Mouse (Mus musculus) thymus, adult 2 months (tissue): ENCODE measurements around the gene Slc4a10. TPM values are rescaled to one million over a fixed set of nuclear protein-coding genes. Genes with fewer than 3 reads are reported as not detected.

Source experiments
- DNase-seq: peaks from one replicate; pipeline ENCODE4 v3.0.0; 2021
- H3K27ac ChIP-seq: fragments of 200-500 bp; 2 replicates; pipeline ENCODE4 v1.5.1; 2012; ENCODE audit warnings: low read length, control low read depth; ENCODE audit not compliant: control insufficient read depth, insufficient read depth
- H3K27me3 ChIP-seq: fragments of 200-500 bp; 2 replicates; pipeline ENCODE4 v1.6.1; 2012; ENCODE audit warnings: mild to moderate bottlenecking, low read length, moderate library complexity, mixed read lengths; ENCODE audit not compliant: control insufficient read depth, insufficient read depth
- H3K36me3 ChIP-seq: fragments of 200-500 bp; 2 replicates; pipeline ENCODE4 v1.6.1; 2012; ENCODE audit warnings: mild to moderate bottlenecking, low read length, moderate library complexity; ENCODE audit not compliant: control insufficient read depth, insufficient read depth
- H3K4me1 ChIP-seq: fragments of 200-500 bp; replicated peaks from 2 replicates; pipeline ENCODE4 v1.6.1; 2012; ENCODE audit warnings: low read length; ENCODE audit not compliant: control insufficient read depth, insufficient read depth
- H3K4me3 ChIP-seq: fragments of 200-500 bp; 2 replicates; pipeline ENCODE4 v1.5.1; 2012; ENCODE audit warnings: mild to moderate bottlenecking, low read length, control low read depth, moderate library complexity; ENCODE audit not compliant: control insufficient read depth, insufficient read depth
- CTCF ChIP-seq: fragments of 200-500 bp; IDR thresholded peaks from 2 replicates; pipeline ENCODE4 v1.5.1; 2012; ENCODE audit warnings: mild to moderate bottlenecking, control low read depth, low read length, moderate library complexity, borderline replicate concordance; ENCODE audit not compliant: control insufficient read depth, poor library complexity, insufficient read depth; ENCODE audit errors: extremely low read depth
- POLR2A ChIP-seq: fragments of 200-500 bp; IDR thresholded peaks from 2 replicates; pipeline ENCODE4 v1.6.1; 2012; ENCODE audit warnings: mild to moderate bottlenecking, low read length, control low read depth, moderate library complexity; ENCODE audit not compliant: control insufficient read depth, poor library complexity, insufficient read depth; ENCODE audit errors: extremely low read depth
- WGBS: fragments of 180-500 bp; shearing (Covaris S2); methylation state at CpG from one replicate; pipeline ENCODE4 v1.1.7; 2018; 5-methylcytosine and 5-hydroxymethylcytosine counted together
- polyA plus RNA-seq: library from polyadenylated mRNA; depleted of rRNA; stranded (reverse); fragments of >200 nt; gene quantifications from 2 replicates; pipeline ENCODE4 v1.2.3, GENCODE M21; 2012

Slc4a10 gene
- polyA plus RNA-seq, 1 experiment: 0.13 TPM

- peaks cover 4% of the 10 kb centered on the region for H3K4me1 ChIP-seq
- no peaks in the 10 kb centered on the region for H3K27me3 ChIP-seq
- H3K4me3 ChIP-seq: no peak overlapping the region
- 15% methylated on average over 3 of the region's 3 CpGs for WGBS
- H3K36me3 ChIP-seq: peaks cover 3% of the 10 kb centered on the region
- H3K27ac ChIP-seq: no peak overlapping the region
- DNase-seq: peak; percentile 58
- TF ChIP-seq CTCF (no peak), POLR2A (no peak)
Observed at GRCm38 (mm10) chr2:62352035-62352434, 305.8 kb downstream of the Slc4a10 start.

- peaks cover 4% of the 10 kb centered on the region for H3K4me1 ChIP-seq
- H3K27ac ChIP-seq: no peak overlapping the region
- no peak for TF ChIP-seq POLR2A
- TF ChIP-seq CTCF: no peak
- H3K36me3 ChIP-seq: peaks cover 7% of the 10 kb centered on the region; the same call in 1 of the 2 replicates
- no peak for DNase-seq
- 90% methylated on average over 6 of the region's 6 CpGs for WGBS
- H3K27me3 ChIP-seq: no peaks in the 10 kb centered on the region
- H3K4me3 ChIP-seq: no peak overlapping the region
Observed at GRCm38 (mm10) chr2:62355766-62356165, 309.5 kb downstream of the Slc4a10 start.

- no peak overlapping the region for H3K4me3 ChIP-seq
- TF ChIP-seq POLR2A (no peak), CTCF (no peak)
- no peak overlapping the region for H3K27ac ChIP-seq
- 0 out of 2 replicates have a peak, but pooled peaks cover 2% of the 10 kb centered on the region for H3K4me1 ChIP-seq
- no peak for DNase-seq
- WGBS: 95% methylated on average over 14 of the region's 14 CpGs
- no peaks in the 10 kb centered on the region for H3K27me3 ChIP-seq
- H3K36me3 ChIP-seq: peaks cover 7% of the 10 kb centered on the region; the same call in 1 of the 2 replicates
Observed at GRCm38 (mm10) chr2:62356606-62357005, 310.3 kb downstream of the Slc4a10 start.

GRCm38 (mm10) chr2:62357259-62357658, 311.0 kb downstream of the Slc4a10 start:
- no peak overlapping the region for H3K27ac ChIP-seq
- H3K4me1 ChIP-seq: peaks cover 2% of the 10 kb centered on the region; the same call in 1 of the 2 replicates
- no peak overlapping the region for H3K4me3 ChIP-seq
- H3K36me3 ChIP-seq: peaks cover 7% of the 10 kb centered on the region; the same call in 1 of the 2 replicates
- WGBS: 97% methylated on average over 7 of the region's 7 CpGs
- no peaks in the 10 kb centered on the region for H3K27me3 ChIP-seq
- TF ChIP-seq POLR2A: no peak
- TF ChIP-seq CTCF: no peak
- no peak for DNase-seq

- WGBS: 92% methylated on average over 6 of the region's 6 CpGs
- peaks cover 7% of the 10 kb centered on the region; the same call in 1 of the 2 replicates for H3K36me3 ChIP-seq
Observed at GRCm38 (mm10) chr2:62360872-62361271, 314.6 kb downstream of the Slc4a10 start.

GRCm38 (mm10) chr2:62361514-62361913, 315.3 kb downstream of the Slc4a10 start:
- H3K4me1 ChIP-seq: no peaks in the 10 kb centered on the region; the same call in 1 of the 2 replicates
- 77% methylated on average over 3 of the region's 3 CpGs for WGBS
- no peak overlapping the region for H3K4me3 ChIP-seq
- H3K27me3 ChIP-seq: no peaks in the 10 kb centered on the region
- DNase-seq: no peak
- peaks cover 7% of the 10 kb centered on the region; the same call in 1 of the 2 replicates for H3K36me3 ChIP-seq
- TF ChIP-seq POLR2A (no peak), CTCF (no peak)
- no peak overlapping the region for H3K27ac ChIP-seq

More at GRCm38 (mm10) chr2:62360872-62361271, 314.6 kb downstream of the Slc4a10 start:
- Histone ChIP-seq H3K27me3 (no peaks in the 10 kb centered on the region), H3K4me3 (no peak overlapping the region), H3K4me1 (no peaks in the 10 kb centered on the region; the same call in 1 of the 2 replicates), H3K27ac (no peak overlapping the region)
- no peak for DNase-seq
- TF ChIP-seq CTCF: no peak
- TF ChIP-seq POLR2A: no peak
